ENCODE assay signal across 8 mouse cellular contexts in the genomic region with DNA sequence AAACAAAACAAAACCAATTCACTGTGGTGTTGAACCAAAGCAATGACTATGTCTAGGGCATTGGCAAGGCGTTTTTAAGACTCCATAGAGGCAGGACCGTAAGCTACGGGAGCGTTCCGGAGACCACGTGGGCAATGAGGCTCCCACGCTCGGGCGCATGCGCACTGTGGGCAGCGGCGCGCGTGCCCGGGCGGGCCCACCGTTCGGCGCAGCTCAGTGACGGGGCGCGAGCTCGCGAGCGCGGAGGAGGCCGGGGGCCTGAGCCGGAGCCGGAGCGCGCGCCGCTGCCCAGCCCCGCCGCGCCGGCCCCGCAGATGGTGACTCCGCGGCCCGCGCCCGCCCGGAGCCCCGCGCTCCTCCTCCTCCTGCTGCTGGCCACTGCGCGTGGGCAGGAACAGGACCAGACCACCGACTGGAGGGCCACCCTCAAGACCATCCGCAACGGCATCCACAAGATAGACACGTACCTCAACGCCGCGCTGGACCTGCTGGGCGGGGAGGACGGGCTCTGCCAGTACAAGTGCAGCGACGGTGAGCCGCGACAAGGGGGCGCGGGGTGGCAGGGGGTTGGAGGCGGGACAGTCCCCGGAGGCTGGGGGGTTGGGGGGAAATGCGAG. TPM values are rescaled to one million over a fixed set of nuclear protein-coding genes. Genes with fewer than 3 reads are reported as not detected.
A peak's percentile ranks its signal among the peaks of the same experiment; 100 is the strongest.
DNase-seq lines count a peak whose midpoint lies in the region; ATAC-seq and TF ChIP-seq lines count a peak whose summit lies in the region.

Gene Pla2g12a (plus strand): TSS at position 202 of the 617 bp plus-strand sequence.

- peak; percentile 32; the same call in 1 of the 2 replicates for TF ChIP-seq CTCF in midbrain, postnatal 0 days (IDR thresholded peaks at IDR 0.05)

- 1% methylated on average over 60 of the region's 66 CpGs for WGBS in heart, embryonic 11.5 days (ENCODE audit: insufficient replicate concordance)
- WGBS in kidney, embryonic 15.5 days = 1% methylated on average over 63 of the region's 66 CpGs
- under 1% methylated on average over 61 of the region's 66 CpGs for WGBS in limb, embryonic 15.5 days
- 1% methylated on average over 55 of the region's 66 CpGs for WGBS in midbrain, postnatal 0 days

- peak; percentile 89 for DNase-seq in CD4-positive helper T cell, adult 2 months (ENCODE audit: low read depth, low spot score)
- peak; percentile 74 for DNase-seq in brain, embryonic 18.5 days (ENCODE audit: low read depth, low spot score)
- peak; percentile 94 for DNase-seq in midbrain, postnatal 0 days (ENCODE audit: low spot score)
- peak; percentile 71 to 83 for DNase-seq in spleen, postnatal 14 days (ENCODE audit: low spot score in 2 of 2)

- peak within 1 kb of the TSS; percentile 86 for H3K4me3 ChIP-seq in erythroblast, embryonic 14.5 days (replicated peaks)
- peak within 1 kb of the TSS; percentile 76 for H3K4me3 ChIP-seq in heart, embryonic 11.5 days (ENCODE audit: low read depth, low read length)
- H3K4me3 ChIP-seq in kidney, embryonic 15.5 days (replicated peaks) = peak within 1 kb of the TSS; percentile 71
- H3K4me3 ChIP-seq in limb, embryonic 15.5 days = peak within 1 kb of the TSS; percentile 68
- peak within 1 kb of the TSS; percentile 69 for H3K4me3 ChIP-seq in midbrain, postnatal 0 days (ENCODE audit: low read depth, low read length)

- peak within 1 kb of the TSS; percentile 71 for H3K27ac ChIP-seq in heart, embryonic 11.5 days (ENCODE audit: low read depth, low read length)
- H3K27ac ChIP-seq in kidney, embryonic 15.5 days = peak within 1 kb of the TSS; percentile 81
- H3K27ac ChIP-seq in limb, embryonic 15.5 days = no peak within 1 kb of the TSS; the same call in 1 of the 2 replicates
- peak within 1 kb of the TSS; percentile 62 for H3K27ac ChIP-seq in midbrain, postnatal 0 days (ENCODE audit: low read depth, low read length)

- H3K27me3 ChIP-seq in erythroblast, embryonic 14.5 days (ENCODE audit: control insufficient read depth) = no peaks in the 10 kb centered on the region
- no peaks in the 10 kb centered on the region for H3K27me3 ChIP-seq in heart, embryonic 11.5 days (ENCODE audit: control insufficient read depth, insufficient read depth, low read length)
- no peaks in the 10 kb centered on the region for H3K27me3 ChIP-seq in kidney, embryonic 15.5 days
- H3K27me3 ChIP-seq in limb, embryonic 15.5 days = no peaks in the 10 kb centered on the region
- no peaks in the 10 kb centered on the region for H3K27me3 ChIP-seq in midbrain, postnatal 0 days (ENCODE audit: insufficient read depth, low read length)

- H3K4me2 ChIP-seq in heart, embryonic 11.5 days = peak within 1 kb of the TSS; percentile 83
- peak within 1 kb of the TSS; percentile 90 for H3K4me2 ChIP-seq in kidney, embryonic 15.5 days
- H3K4me2 ChIP-seq in limb, embryonic 15.5 days = peak within 1 kb of the TSS; percentile 92
- peak within 1 kb of the TSS; percentile 94 for H3K4me2 ChIP-seq in midbrain, postnatal 0 days (ENCODE audit: low read depth, low read length, poor library complexity, severe bottlenecking)

- peaks cover 56% of the 10 kb centered on the region for H3K4me1 ChIP-seq in erythroblast, embryonic 14.5 days (ENCODE audit: control insufficient read depth)
- peaks cover 4% of the 10 kb centered on the region; the same call in 1 of the 2 replicates for H3K4me1 ChIP-seq in heart, embryonic 11.5 days (ENCODE audit: control insufficient read depth, insufficient read depth, low read length)
- peaks cover 17% of the 10 kb centered on the region for H3K4me1 ChIP-seq in kidney, embryonic 15.5 days
- peaks cover 12% of the 10 kb centered on the region for H3K4me1 ChIP-seq in limb, embryonic 15.5 days
- 0 out of 2 replicates have a peak, but pooled peaks cover 2% of the 10 kb centered on the region for H3K4me1 ChIP-seq in midbrain, postnatal 0 days (ENCODE audit: insufficient read depth, low read length)

- H3K36me3 ChIP-seq in erythroblast, embryonic 14.5 days (ENCODE audit: control insufficient read depth) = peaks cover 3% of the 10 kb centered on the region
- no peaks in the 10 kb centered on the region for H3K36me3 ChIP-seq in heart, embryonic 11.5 days (ENCODE audit: control insufficient read depth, insufficient read depth, low read length)
- H3K36me3 ChIP-seq in kidney, embryonic 15.5 days = no peaks in the 10 kb centered on the region
- no peaks in the 10 kb centered on the region for H3K36me3 ChIP-seq in limb, embryonic 15.5 days
- H3K36me3 ChIP-seq in midbrain, postnatal 0 days (ENCODE audit: insufficient read depth, low read length) = no peaks in the 10 kb centered on the region

- peak; percentile 87 for ATAC-seq in heart, embryonic 11.5 days (replicated peaks; ENCODE audit: insufficient number of reproducible peaks, low FRiP score, low TSS enrichment)
- peak; percentile 92 for ATAC-seq in kidney, embryonic 15.5 days (replicated peaks; ENCODE audit: low FRiP score)
- ATAC-seq in limb, embryonic 15.5 days (ENCODE audit: insufficient number of reproducible peaks, low FRiP score, low TSS enrichment, low read depth) = peak; percentile 83
- ATAC-seq in midbrain, postnatal 0 days (ENCODE audit: low FRiP score) = peak; percentile 94

- H3K9ac ChIP-seq in heart, embryonic 11.5 days (ENCODE audit: low read depth, low read length) = peak within 1 kb of the TSS; percentile 77
- H3K9ac ChIP-seq in kidney, embryonic 15.5 days = peak within 1 kb of the TSS; percentile 67
- peak within 1 kb of the TSS; percentile 46 for H3K9ac ChIP-seq in limb, embryonic 15.5 days
- H3K9ac ChIP-seq in midbrain, postnatal 0 days (replicated peaks; ENCODE audit: low read length, poor library complexity, severe bottlenecking) = peak within 1 kb of the TSS; percentile 72

- no peaks in the 10 kb centered on the region for H3K9me3 ChIP-seq in erythroblast, embryonic 14.5 days (ENCODE audit: control insufficient read depth, low read length)
- no peaks in the 10 kb centered on the region for H3K9me3 ChIP-seq in heart, embryonic 11.5 days (replicated peaks; ENCODE audit: control insufficient read depth, low read length)
- H3K9me3 ChIP-seq in kidney, embryonic 15.5 days (replicated peaks) = no peaks in the 10 kb centered on the region
- H3K9me3 ChIP-seq in limb, embryonic 15.5 days = no peaks in the 10 kb centered on the region
- no peaks in the 10 kb centered on the region for H3K9me3 ChIP-seq in midbrain, postnatal 0 days (ENCODE audit: low read length)

RNA-seq across cellular contexts. Expression of gene Pla2g12a, which starts in this region (rescaled TPM):
- 4.0 and 4.1 TPM in 2 replicates for polyA plus RNA-seq in erythroblast, embryonic 14.5 days (2012)
- polyA plus RNA-seq in heart, embryonic 11.5 days (2014; fragmentation: Nextera tagmentation; extraction: Ambion mirVana) = 58.8 and 61.0 TPM in 2 replicates
- 41.5 and 43.8 TPM in 2 replicates for polyA plus RNA-seq in kidney, embryonic 15.5 days (2015; fragmentation: Nextera tagmentation; extraction: Ambion mirVana)
- polyA plus RNA-seq in limb, embryonic 15.5 days (2015; fragmentation: Nextera tagmentation; extraction: Ambion mirVana) = 28.1 and 29.8 TPM in 2 replicates
- 22.1 and 45.9 TPM in 2 replicates for total RNA-seq in midbrain, postnatal 0 days (2014; rRNA removed)
- polyA plus RNA-seq in midbrain, postnatal 0 days (2015; fragmentation: Nextera tagmentation; extraction: Ambion mirVana) = 55.4 and 55.6 TPM in 2 replicates
